Mouse (Mus musculus) erythroblast, adult 5-6 weeks (primary cell): ENCODE results near the gene Rnf207. TPM values are rescaled to one million over a fixed set of nuclear protein-coding genes. Genes with fewer than 3 reads are reported as not detected.

Experiments used
- ATAC-seq: replicated peaks from 2 replicates; pipeline ENCODE4 v1.8.0; 2016; ENCODE audit warnings: moderate number of reproducible peaks, mild to moderate bottlenecking, moderate TSS enrichment, inconsistent platforms; ENCODE audit not compliant: poor library complexity, low FRiP score, severe bottlenecking
- total RNA-seq, 2 experiments: library from RNA; stranded (forward) in 1 of 2; stranded (reverse) in 1 of 2; fragments of 150-400 nt in 1 of 2; fragments of 200-764, 138-1000 nt in 1 of 2; gene quantifications; 2 replicates each; pipeline versions ENCODE4 v1.2.3 to v1.2.4; 2015 to 2017; ENCODE audit warnings: low replicate concordance in 2 of 2

The Rnf207 gene
- total RNA-seq (2015; ENCODE audit: low replicate concordance) (0.19 TPM in 1 of 2 replicates, not detected in the other), total RNA-seq (2017; ENCODE audit: low replicate concordance) (not detected in 2 replicates)

DNA sequence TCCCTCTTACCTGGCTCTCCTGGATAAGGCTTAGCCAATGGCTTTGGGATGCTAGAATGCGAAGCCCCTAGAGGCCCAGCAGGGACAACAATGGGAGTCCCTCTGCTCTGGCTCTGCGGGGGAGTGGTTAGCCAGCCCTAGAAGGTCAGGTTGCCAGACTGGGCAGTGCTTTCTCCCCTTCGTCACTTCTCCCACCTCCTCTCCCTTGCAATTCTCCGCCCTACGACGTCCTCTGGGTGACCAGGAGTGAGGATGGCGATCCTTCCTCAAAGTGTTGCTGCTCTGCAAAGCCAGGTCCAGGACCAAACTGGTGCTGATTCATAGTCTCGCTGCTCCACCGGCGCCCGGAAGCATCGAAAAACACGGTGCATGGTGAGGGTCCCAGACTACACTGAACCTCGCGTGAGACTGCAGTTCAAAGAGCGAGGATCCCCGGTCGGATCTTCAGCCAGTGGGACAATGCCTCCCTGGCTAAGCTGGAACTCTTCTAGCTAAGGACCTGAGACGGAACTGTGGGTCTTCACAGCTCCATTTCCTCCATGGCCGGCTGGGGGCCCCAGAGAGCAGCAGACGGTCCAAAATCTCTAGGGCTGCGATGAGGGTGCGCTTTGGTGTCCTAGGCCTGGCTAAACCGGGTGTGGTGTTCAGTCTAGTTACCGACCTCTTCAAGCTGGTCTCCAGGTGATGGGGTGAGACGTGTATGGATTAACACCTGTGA, at the start of gene Rnf207:
TSS of gene Rnf207 (minus strand) at position 477 of the 718 bp plus-strand sequence.
- no peak; the same call in 1 of the 2 replicates for ATAC-seq

DNA sequence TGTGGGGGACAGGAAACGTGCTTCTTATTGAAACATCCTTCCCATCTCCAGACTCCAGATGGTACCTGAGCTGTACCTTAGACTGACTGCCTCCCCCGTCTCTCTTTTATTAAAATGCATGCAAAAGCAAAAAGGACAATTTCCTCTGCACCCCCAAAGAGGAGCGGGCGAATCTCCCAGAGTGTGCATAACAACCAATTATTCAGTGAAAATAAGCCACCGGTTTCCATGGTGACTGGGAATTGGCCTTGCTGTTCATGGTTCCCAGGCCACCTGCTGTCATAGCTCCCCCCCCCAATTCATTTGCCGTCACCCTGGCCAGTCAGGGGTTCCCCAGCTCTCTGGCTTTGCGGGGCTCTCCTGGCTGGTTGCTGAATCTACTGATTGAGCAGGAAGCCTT, 46.4 kb upstream of the Rnf207 start:
- ATAC-seq = no peak

DNA sequence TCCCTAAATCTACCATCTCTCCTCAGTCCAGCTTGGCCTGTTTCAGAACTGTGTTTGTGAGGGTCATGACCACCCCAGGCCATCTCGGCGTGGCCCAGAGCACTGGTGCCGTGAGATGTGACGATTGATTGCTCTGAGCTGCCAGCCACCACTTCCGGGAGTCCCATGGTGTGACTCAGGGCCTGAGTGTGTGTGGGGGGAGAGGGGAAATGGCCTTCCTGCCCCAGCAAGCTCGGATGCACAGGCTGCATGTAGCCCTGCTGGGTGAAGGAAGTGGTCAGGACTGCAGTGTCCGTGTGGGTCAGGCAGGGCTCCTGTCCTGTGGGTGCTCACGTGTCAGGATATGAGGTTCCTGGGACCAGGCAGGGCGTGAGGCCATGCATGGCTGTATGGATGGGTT, 43.4 kb upstream of the Rnf207 start:
- no peak for ATAC-seq

DNA sequence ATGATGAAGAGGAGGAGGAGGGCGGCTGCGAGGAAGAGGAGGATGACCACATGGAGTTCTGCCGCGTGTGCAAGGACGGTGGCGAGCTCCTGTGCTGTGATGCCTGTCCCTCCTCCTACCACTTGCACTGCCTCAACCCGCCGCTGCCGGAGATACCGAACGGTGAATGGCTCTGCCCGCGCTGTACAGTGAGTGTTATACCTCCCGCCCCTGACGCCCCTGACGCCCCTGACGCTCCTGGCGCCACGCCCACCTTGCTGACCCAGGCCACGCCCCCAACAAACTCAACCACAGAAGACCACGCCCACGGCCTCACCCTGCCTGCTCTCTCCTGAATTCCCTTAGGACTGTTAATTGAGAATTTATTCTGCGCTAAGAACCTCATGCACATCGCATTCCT, 42.1 kb upstream of the Rnf207 start:
- ATAC-seq = no peak

DNA sequence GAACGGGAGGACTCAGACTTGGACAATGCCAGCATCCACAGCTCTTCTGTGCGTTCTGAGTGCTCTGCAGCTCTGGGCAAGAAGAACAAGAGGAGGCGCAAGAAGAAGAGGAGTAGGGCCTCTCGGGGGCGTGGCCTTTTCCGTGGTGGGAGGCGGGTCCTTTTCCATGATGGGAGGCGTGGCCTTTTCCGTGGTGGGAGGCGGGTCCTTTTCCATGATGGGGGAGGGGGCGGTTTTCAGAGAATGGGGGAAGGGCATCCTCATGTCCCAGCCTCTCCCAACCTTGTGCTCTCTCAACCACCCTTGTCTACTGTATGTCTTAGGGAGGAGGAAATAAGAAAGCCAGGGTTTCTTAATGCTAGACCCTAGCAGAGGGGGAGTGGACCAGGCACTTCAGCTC, 40.9 kb upstream of the Rnf207 start:
- no peak for ATAC-seq

DNA sequence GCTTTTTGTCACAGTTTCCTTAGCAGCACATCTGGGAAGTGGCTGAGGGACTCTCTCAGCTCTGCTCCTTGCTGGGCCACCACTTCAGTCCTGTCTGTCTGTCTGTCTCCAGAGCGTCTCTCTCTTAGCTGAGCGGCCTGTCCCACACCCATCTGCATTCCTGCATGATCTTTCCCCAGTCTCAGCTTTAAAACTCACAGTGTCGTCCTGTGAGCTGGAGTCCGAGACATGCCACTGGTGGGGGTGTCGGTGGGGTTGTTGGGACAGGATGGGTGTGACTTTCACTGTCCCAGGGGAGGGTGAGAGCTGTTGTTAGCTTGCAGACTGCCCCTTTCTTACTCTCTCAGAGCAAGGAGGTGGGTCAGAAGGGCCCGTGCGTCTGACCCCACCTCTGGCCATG, 36.9 kb upstream of the Rnf207 start:
- no peak for ATAC-seq

DNA sequence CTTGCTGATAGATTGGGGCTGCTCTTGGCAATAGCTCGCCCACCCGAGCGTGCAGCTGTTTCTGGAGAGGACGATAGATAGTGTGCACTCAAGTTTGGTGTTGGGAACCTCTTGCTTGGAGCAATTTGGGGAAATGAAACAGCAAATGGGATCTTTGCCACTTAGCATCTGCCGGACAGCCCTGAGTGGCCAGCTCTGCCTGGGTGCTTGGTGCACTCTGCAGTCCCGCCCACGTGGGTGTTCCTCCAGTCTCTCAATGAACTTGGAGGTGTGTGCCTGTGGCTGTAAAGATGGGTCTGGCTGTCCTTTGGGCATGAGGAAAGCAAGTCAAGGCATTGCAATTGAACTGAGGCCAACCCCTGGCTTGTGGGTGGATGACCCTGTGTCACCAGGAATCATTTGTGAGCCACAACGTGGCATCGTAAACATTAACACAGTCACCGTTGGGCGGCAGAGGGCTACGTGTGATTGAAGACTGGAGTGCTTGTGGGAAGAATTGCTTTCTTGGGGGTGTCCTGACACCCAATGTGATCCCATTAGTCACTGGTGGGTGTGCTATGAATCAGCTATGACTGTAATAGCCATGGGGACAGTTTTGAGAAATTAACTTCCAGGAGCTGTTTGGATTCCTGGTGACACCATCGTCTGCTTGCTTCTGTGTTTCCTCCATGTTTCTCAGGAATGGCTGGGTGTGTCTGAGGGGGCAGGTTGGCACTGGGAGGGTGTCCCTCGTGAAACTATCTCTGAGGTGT, 35.3 kb upstream of the Rnf207 start:
- no peak for ATAC-seq

DNA sequence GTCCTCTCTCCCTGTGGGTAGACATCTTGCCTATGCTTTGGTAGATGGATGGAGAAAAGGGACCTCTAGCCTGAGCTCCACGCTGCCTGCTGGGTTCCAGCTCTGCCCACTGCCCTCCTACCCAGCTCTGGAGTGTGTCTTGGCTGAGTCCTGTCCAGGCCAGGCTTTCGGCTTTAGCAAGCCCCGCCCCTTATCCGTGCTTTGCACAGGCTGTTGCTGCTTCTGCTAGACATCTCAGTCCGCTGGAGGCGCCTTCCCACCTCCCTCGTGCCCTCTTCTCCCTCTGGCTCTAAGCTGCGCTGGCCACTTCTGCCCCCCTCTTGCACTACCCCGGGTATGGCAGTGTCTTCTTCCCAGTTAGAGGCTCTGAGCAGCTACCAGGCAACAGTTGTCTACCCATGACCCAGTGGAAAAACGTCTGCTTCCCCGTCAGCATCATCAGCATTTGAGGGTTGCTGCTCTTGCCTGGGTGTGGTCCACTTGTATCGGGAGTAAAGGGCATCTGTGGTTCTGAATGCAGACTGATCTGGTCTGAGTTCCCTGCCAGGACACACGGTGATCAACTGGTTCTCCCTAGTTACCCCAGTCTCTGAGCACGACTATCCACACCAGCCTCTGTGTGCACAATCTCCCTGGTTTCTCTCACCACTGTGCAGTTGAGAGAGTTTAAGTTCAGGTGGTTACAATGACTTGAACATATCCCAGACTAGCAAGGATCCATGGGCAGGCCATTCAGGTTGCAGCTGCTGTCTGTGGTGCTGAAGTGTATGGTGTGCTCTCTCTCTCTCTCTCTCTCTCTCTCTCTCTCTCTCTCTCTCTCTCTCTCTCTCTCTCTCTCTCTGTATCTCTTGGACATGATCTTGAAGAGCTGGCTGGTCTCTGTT, 32.9 kb upstream of the Rnf207 start:
- ATAC-seq = no peak

DNA sequence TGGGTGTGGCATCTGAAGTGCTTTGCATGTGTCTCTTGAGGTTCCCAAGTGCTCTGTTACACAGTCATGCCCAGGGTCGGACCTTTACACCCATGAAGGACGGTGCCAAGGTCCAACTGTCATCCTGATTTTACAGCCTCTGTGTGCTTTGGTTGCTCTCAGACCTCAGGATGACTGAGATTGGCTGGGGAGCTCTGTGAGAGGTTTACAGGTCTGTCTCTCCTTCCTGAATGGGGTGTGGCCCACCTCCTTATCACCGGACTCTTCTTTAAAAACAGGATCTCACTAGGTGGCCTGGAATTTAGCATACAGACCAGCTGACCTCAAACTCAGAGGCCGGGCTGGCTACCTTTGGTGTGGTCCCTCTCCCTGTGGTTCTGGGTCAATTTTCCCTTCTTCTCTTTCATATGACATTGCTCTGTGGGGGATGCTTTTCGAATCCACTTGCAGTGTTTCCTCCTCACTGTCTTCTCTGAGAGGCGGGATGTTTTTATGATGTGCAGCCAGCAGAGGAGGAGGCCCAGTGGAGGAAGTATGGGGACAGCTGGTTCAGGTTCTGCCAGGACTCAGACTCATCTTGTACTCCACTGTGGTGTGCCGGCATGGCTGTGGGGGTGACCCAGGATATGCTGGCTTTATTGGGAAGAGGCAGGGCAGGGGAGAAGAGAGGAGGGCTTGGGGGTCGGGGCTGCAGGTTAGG, 32.1 kb upstream of the Rnf207 start:
- ATAC-seq = no peak

DNA sequence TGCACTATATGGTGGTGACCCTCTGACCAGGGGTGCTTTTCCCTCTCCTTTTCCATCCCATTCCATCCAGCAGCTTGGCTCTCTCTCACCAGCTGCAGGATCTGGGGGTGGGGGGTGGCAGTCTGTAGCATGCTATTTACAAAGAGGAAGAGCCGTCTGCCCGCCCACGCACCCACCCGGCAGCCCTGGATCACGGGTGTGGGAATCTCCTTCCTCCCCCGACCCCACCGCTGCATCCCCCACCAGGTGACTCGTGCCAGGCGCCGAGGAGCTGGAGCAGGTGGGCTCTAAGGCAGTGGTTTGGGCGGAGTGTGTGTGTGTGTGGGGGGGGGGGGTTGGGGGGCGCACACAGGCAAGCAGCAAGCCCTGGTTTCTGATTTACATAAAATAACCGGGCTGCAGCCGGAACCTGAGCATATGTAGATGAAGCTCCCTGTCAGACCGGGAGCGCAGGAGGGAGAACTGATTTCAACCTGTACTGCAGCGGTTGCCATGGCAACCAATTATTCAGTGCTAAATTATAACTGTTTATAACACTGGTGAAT, 31.1 kb upstream of the Rnf207 start:
- ATAC-seq = no peak

DNA sequence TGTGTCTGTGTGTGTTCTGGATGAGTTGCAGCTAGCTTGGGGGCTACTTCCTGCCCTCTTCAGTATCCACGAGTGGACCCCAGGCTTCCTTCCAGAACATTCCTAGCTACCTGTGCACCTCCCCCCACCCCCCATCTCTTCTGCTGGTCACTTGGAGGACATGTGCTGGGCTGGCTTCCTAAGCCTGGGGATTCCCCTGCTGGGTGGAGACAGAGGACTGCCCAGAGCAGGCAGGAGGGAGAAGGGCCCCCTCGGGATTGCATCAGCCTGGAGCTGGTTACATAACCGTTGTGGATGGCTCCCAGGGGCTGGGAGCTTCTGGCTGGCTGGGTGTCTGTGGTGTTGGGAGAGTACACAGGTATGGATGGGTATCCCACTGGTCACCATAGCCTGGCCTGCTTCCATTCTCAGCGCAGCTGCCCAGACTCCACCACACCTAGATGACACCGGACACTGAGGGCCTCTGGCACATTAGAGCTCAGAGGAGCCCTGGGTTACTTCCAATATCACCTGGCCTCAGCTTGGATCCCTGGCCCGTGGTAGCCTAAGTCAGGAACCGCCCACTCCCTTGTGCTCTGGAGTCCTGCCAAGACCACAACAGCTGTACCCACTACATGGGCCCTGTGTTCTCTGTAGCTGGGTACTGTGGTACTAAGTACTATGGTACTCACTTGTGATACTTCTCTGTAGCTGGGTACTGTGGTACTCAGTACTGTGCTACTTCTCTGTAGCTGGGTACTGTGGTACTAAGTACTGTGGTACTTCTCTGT, 26.5 kb upstream of the Rnf207 start:
- no peak for ATAC-seq

DNA sequence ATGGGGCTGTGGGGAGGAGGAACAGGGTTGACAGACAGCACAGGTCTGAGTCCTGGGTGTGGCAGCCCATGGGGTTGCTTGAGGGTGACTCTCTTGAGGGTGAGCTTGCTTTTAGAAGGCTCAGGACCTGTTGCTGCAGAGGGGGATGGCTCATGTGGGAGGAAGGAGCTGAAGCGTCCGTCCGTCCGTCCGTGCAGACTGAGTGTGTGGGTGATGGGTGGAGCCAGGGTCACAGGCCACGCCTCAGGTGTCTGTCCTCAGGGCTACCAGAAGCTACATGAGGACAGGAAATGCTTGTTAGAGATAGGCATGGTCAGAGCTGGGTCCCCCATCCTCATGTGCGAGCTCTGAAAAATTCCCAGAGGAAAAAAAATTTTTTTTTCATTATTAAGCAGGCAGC, 25.9 kb upstream of the Rnf207 start:
- ATAC-seq = no peak

DNA sequence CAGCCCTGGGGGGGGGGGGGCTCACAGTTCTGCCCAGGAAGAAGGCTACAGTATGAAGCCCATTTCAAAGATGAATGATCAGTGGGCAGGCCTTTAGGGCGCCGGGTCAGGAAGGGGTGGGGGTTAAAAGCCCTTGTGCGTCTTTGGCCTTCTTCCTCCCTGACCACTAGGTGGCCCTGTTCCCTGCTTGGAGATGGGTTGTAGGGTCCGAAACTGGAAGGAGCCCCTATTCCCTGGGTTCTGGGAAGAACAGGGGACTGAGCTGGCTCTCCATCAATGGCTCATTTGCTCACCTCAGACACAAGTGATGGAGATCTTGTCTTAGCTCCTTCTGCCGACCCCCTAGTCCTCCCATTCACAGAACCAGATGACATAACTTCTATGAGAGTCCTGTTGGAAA, 24.5 kb upstream of the Rnf207 start:
- ATAC-seq = no peak

DNA sequence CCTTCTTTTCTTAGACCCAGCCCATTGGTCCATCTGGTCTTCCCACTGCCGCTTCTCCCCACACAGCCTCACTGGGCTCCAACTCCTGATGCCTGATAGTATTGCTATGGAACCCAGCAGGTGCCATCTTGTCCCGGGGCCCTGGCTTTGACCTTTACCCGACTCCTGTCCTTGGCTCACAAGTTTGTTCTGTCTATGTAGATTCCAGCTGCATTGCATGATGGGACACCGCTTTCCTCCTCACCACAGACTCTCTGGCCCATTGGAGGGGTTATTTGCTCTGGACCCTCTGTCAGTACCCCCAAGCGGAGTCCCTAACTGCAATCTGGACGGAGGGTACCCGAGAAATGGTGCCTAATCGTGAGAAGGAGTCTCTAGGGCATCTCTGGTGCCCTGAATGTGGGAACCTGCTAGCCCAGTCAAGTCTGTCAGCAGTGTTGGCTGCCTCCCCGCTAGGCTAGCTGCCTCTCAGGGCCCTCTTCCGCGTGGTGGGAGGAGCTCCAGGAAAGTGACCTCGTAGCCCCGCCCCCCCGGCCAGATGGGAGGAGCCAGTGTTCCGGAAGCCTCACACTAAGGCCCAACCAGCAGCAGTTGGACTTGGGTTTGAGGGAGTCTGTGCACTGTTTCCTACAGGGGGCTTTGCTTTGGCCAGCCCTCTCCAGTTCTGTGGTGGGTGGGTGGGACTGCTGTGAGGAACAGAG, 21.9 kb upstream of the Rnf207 start:
- ATAC-seq = peak; percentile 59; the same call in 1 of the 2 replicates

DNA sequence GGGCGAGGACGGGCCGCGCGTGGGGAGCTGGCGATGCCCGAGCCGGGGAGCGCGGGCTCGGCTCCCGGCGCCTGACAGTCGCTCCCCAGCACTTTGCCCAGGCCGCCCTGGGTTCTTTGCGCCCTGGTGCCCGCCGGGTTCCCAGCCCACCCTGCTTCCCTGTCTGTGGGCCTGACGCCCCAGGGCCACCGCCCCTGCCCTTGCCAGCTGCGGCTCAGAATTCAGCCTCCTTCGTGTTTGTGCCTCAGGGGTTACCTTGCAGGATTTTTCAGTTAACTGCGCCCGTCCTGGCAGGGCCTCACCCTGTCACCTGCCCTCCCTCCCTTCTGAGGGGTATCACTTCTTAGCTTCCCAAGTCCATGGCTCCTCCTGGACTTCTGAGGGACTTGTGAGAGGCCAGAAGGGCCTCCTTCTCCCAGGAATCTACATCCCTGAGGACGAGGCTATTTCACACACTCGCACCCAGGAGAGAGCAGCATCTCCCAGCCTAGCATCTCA, 20.5 kb upstream of the Rnf207 start:
- no peak for ATAC-seq

DNA sequence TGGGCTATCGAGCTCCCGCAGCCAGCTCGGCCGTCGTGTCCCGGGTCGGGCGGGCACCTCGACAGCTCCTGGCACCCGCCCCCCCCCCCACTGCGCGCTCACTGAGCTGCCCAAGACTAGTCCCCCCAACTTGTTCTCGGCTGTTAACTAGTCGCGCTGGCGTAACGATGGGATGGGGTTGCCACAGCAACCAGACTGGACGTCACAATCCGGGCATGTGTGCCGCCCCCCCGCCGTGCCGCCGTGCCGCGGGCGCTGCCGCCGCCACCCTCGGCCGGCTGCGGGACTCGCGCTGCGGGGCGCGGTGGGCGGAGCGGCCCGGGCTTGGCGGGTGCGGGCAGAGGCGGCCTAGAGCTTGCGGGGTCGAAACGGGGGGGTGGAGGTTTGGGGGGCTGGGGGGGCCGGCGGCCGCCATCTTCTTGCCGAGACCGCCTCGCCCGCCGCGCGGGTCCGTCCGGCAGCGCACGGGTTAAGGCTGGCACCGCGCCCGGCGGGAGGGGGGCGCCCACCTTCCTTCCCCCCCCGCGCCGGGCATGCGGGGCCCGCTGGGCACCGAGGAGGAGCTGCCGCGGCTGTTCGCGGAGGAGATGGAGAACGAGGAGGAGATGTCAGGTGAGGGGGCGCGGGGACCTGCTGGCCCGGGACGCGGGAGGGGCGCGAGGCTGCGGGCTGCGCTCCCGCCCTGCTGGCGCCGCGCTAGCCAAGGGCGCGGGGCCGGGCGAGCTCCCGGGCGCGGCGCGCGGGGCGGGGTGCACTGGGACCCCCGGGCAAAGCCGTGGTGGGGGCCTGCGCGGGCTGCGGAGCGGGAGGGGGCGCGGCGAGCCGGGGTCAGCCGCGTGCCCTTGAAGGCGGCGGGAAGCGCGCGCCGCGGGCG, 19.9 kb upstream of the Rnf207 start, which contains the start of gene Chd5:
TSS of gene Chd5 (plus strand) at position 233 of the 874 bp plus-strand sequence.
- no peak for ATAC-seq

DNA sequence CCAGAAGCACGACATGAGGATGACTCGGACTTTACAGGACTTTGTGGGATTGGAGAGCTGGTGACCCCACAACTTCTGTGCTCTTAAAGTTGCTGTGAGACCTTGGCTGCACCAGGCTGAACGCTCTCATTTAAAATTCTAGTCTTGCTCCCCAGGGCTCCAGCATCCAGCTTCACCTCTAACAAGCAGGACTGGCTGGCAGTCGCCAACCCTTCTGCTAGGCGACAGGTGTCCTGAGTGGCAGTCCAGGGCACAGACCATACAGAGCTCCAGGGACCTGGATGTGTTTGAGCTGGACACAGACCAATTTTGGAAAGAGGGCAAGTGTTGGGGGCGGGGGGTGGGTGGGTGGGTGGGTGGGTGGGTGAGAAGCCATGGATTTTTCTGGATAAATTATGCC, 19.0 kb upstream of the Rnf207 start:
- no peak for ATAC-seq
